ENCODE assay signal across 8 mouse cellular contexts in the genomic region with DNA sequence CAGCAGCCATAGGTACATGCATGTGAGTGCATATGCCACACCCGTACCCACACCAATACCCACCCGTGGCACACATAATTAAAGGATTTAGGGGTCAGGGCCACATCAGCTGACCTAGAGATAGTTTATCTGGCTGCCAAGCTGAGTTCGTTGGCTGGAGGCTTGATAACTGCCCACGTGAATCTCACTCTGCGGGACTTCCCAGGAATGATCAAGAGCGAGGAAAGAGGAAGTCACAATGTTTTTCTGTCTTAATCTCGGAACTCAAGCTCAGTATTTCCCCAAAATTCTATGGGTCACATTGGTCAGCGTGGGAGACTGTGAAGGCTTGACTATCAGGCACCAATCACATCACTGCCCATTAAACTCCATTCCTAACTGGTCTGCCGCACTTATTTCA. TPM values are rescaled to one million over a fixed set of nuclear protein-coding genes. Genes with fewer than 3 reads are reported as not detected.
A peak's percentile ranks its signal among the peaks of the same experiment; 100 is the strongest.
DNase-seq lines count a peak whose midpoint lies in the region; ATAC-seq and TF ChIP-seq lines count a peak whose summit lies in the region.

No protein-coding gene starts in this region.

- no peaks in the 10 kb centered on the region for H3K36me3 ChIP-seq in heart, embryonic 11.5 days (ENCODE audit: control insufficient read depth, insufficient read depth, low read length)
- H3K36me3 ChIP-seq in liver, postnatal 0 days (replicated peaks; ENCODE audit: insufficient read depth, low read length): no peaks in the 10 kb centered on the region

- 59% methylated on average over 9 of the region's 9 CpGs for WGBS in heart, embryonic 11.5 days (ENCODE audit: insufficient replicate concordance)
- 38% methylated on average over 9 of the region's 9 CpGs for WGBS in liver, postnatal 0 days (ENCODE audit: insufficient replicate concordance)

- H3K27me3 ChIP-seq in heart, embryonic 11.5 days (ENCODE audit: control insufficient read depth, insufficient read depth, low read length): no peaks in the 10 kb centered on the region
- no peaks in the 10 kb centered on the region for H3K27me3 ChIP-seq in liver, postnatal 0 days (ENCODE audit: insufficient read depth, low read length)

- TF ChIP-seq CTCF in liver, postnatal 0 days (IDR thresholded peaks at IDR 0.05; ENCODE audit: low read depth): no peak

- TF ChIP-seq EP300 in liver, postnatal 0 days (IDR thresholded peaks at IDR 0.05; ENCODE audit: low read depth): no peak

- no peak overlapping the region for H3K27ac ChIP-seq in heart, embryonic 11.5 days (ENCODE audit: low read depth, low read length)
- peak overlapping the region; percentile 94; the same call in 1 of the 2 replicates for H3K27ac ChIP-seq in liver, postnatal 0 days (ENCODE audit: low read depth)

- peak overlapping the region; percentile 90 for H3K4me3 ChIP-seq in heart, embryonic 11.5 days (ENCODE audit: low read depth, low read length)
- H3K4me3 ChIP-seq in liver, postnatal 0 days (ENCODE audit: low read depth, low read length): peak overlapping the region; percentile 79

- DNase-seq in spleen, postnatal 36 days (ENCODE audit: low spot score in 2 of 2): peak; percentile 12 to 39
- no peak for DNase-seq in spleen, adult 18-20 months
- no peak for DNase-seq in liver, postnatal 0 days
- DNase-seq in embryo, embryonic 10.5 days (ENCODE audit: low spot score): no peak
- DNase-seq in ovary, adult 18-20 months (ENCODE audit: low spot score): no peak
- no peak for DNase-seq in Muller cell, postnatal 12 days (ENCODE audit: inconsistent ontology term)
- no peak for DNase-seq in cerebellum, adult 9-11 months

- H3K9ac ChIP-seq in heart, embryonic 11.5 days (ENCODE audit: low read depth, low read length): peak overlapping the region; percentile 94
- 0 out of 2 replicates have a peak overlapping the region, but pooled peaks have one; percentile 92 for H3K9ac ChIP-seq in liver, postnatal 0 days (replicated peaks)

- no peaks in the 10 kb centered on the region for H3K9me3 ChIP-seq in heart, embryonic 11.5 days (replicated peaks; ENCODE audit: control insufficient read depth, low read length)
- H3K9me3 ChIP-seq in liver, postnatal 0 days (ENCODE audit: low read length): no peaks in the 10 kb centered on the region

- H3K4me1 ChIP-seq in heart, embryonic 11.5 days (ENCODE audit: control insufficient read depth, insufficient read depth, low read length): peaks cover 20% of the 10 kb centered on the region
- H3K4me1 ChIP-seq in liver, postnatal 0 days (ENCODE audit: insufficient read depth): peaks cover 14% of the 10 kb centered on the region

- no peak for ATAC-seq in heart, embryonic 11.5 days (replicated peaks; ENCODE audit: insufficient number of reproducible peaks, low FRiP score, low TSS enrichment)
- no peak for ATAC-seq in liver, postnatal 0 days

- peak overlapping the region; percentile 91 for H3K4me2 ChIP-seq in heart, embryonic 11.5 days
- H3K4me2 ChIP-seq in liver, postnatal 0 days (ENCODE audit: low read depth, low read length): peak overlapping the region; percentile 91

RNA-seq across cellular contexts. Expression of a gene that starts 0.6 kb away (rescaled TPM):
- polyA plus RNA-seq in heart, embryonic 11.5 days (2014; fragmentation: Nextera tagmentation; extraction: Ambion mirVana): 29.8 and 35.8 TPM in 2 replicates
- 22.8 and 23.4 TPM in 2 replicates for polyA plus RNA-seq in liver, postnatal 0 days (2015; fragmentation: Nextera tagmentation; extraction: Ambion mirVana)

RNA-seq across cellular contexts. Expression of a gene that starts 19.5 kb away (rescaled TPM):
- polyA plus RNA-seq in heart, embryonic 11.5 days (2014; fragmentation: Nextera tagmentation; extraction: Ambion mirVana): not detected in 2 replicates
- not detected in 2 replicates for polyA plus RNA-seq in liver, postnatal 0 days (2015; fragmentation: Nextera tagmentation; extraction: Ambion mirVana)

RNA-seq across cellular contexts. Expression of a gene that starts 51.5 kb away (rescaled TPM):
- polyA plus RNA-seq in heart, embryonic 11.5 days (2014; fragmentation: Nextera tagmentation; extraction: Ambion mirVana): 4.7 and 6.2 TPM in 2 replicates
- polyA plus RNA-seq in liver, postnatal 0 days (2015; fragmentation: Nextera tagmentation; extraction: Ambion mirVana): 1.6 and 1.8 TPM in 2 replicates

Comparison
In these comparisons a context has a peak if more than half of its experiments do, and no peak if none do; other contexts are left out.
1. DNase-seq: peak in spleen, postnatal 36 days (2 of 2); none in spleen, adult 18-20 months (0 of 2), liver, postnatal 0 days (single experiment), embryo, embryonic 10.5 days (single experiment), ovary, adult 18-20 months (single experiment), Muller cell, postnatal 12 days (single experiment) and cerebellum, adult 9-11 months (single experiment).